Mouse (Mus musculus) gastrocnemius, postnatal 36 days (tissue): ENCODE measurements around the gene Carmil3. TPM values are rescaled to one million over a fixed set of nuclear protein-coding genes. Genes with fewer than 3 reads are reported as not detected.

Experiments
- DNase-seq, 2 experiments: peaks; one replicate each; pipeline ENCODE4 v3.0.0; 2022
- intact Hi-C: fragments of 180-260 bp; cut with DNase I; formaldehyde crosslinking; loops from one replicate; pipeline ENCODE4 v1.15.1; 2025
- total RNA-seq, 2 experiments: library from RNA; stranded (reverse); gene quantifications; 2 replicates each; pipeline ENCODE4 v1.2.3; 2021

Carmil3 gene
- total RNA-seq, 2 experiments from 2014 or later, result 0.47 to 0.89 TPM

DNA sequence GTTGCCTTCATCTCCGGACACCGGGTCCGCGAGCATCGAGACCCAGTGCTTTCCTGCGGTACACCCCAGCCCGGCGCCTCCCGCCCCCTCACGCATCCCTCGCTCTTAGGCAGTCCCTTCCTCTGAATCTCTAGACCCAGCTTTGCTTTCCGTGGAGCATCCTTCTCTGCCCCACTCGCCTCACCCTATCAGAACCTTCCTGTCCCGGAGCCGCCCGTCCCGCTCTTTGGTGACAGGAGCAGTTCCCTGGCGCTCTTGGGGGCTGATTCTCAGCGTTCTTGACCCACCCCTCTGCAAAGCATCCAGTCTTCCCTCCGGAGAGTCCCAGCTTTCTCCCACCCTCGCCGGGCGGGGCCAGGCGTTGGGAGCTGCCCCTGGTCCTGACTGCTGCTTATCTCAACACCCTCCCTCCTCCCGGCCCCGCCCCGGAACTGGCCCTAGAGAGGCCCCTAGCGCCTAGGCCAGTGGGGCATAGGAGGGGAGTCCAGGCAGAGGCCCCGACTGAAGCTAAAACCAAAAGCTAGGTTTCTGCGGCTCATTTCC lies 911 bp downstream of the Carmil3 start:
- peak; percentile 31 to 49 for DNase-seq
- intact Hi-C loops, result no loop called here

DNA sequence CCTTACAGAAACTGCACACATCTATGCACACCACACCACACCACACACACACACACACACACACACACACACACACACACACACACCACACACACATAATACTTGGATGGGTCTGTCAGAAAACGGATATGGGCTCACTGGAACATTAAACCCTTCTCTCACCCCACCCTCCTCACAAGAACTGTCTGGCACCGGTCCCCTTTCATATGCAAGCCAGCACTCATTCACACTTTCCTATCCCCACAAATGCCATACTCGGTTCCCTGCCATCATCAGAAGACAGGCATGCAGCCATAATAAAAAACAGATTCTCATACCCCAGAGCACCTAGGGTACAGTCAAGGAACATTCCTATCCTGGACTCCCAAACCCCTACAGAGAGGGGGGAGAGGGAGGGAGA lies 1.7 kb downstream of the Carmil3 start:
- intact Hi-C loops, result no loop called here
- no peak for DNase-seq

DNA sequence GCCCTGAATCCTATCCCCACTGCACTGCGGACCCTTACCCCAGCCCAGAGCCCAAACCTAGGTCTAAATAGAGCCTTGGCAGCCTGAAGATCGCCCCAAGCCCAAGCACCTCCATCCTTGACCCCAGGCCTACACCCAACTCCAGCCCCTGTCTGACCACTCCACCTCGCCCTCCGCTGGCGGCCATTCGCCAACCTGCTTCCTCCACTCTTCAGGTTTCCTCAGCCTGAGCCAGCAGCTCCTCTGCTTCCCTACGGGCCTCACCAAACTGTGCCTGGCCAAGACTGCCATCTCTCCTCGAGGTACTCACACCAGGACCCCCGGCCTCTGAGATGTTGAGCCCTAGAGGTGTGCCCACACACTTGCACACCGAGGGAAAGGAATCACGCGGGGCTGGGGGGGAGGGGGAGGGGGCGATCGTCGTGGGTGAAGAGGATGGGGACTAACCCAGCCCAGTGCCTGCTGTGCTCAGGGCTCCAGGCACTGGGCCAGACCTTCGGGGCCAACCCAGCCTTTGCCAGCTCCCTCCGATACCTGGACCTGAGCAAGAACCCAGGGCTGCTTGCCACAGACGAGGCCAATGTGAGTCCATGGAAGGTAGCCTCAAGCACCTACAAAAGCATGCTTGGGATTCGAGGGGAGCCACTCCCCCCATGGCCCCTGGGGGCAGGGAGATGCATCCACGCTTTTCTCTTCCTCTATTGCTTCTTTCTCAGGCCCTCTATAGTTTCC lies 5.2 kb downstream of the Carmil3 start:
- intact Hi-C loops, result loop anchor here (2.0 to 5.0 kb wide), 2 partner anchors 107 to 247 kb away; partner anchors contain the start of gene Irf9
- no peak for DNase-seq

DNA sequence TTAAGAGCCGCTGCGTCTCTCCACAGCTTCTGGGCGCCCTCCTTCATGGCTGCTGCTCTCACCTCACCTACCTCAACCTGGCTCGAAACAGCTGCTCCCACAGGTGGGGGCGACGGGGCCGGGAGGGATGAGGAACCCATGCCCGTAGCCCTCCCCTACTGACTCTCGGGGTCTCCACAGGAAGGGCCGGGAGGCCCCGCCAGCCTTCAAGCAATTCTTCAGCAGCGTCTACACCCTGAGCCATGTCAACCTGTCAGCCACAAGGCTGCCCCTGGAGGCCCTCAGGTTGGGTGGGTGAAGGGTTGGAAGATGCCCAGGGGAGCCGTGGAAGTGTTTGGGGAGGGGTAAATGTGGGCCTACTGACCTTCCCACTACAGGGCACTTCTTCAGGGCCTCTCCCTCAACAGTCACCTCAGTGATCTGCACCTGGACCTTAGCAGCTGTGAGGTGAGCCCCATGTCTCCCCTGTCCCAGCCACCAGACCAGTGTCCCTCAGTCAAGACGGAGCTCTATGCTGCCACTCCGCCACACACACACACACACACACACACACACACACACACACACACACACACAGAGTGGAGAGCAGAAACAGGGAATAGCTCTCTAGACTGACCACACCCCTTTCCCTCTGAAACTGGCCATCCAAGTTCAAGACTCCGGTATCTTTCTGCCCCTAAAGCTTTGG lies 6.5 kb downstream of the Carmil3 start:
- intact Hi-C loops, result loop anchor here (1.0 to 5.0 kb wide), 3 partner anchors 60 to 245 kb away; partner anchors contain the start of gene Irf9
- no peak for DNase-seq

DNA sequence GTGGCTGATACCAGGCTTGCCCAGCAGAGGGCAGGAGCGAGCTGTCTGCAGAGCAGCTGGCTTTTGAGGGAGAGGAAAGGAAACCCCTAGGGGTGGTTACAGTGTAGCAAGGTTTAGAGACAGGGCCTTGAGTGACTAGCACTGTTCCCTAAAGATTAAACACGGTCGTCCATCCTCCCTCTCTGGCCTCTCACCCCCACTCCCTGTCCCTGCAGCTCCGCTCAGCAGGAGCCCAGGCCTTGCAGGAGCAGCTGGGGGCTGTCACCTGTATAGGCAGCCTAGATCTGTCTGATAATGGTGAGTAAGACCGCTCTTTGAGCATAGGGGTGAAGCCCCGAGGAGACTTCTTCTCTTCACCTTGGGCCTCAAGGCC lies 7.0 kb downstream of the Carmil3 start:
- DNase-seq, result peak; percentile 80 to 88
- intact Hi-C loops, result loop anchor here (1.0 to 5.0 kb wide), 3 partner anchors 60 to 245 kb away; partner anchors contain the start of gene Irf9

DNA sequence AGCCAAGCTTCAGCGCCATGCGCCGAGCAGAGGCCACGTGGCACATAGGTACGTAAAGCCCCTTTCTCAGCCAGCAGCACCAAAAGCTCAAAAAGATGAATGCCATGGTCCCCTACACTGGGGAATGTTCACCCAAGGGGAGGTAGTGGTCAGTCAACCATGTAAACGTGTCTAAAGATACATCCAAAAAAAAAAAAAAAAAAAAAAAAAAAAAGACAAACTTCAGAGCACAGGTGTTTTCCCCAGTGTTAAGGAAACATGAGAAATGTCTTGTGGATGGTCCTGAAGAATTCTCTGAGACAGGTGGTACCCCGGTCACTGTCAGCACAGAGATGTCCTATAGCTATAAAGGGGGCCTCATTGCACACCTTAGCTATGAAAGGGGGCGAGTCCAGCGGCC lies 15.2 kb downstream of the Carmil3 start:
- intact Hi-C loops, result no loop called here
- DNase-seq, result no peak

DNA sequence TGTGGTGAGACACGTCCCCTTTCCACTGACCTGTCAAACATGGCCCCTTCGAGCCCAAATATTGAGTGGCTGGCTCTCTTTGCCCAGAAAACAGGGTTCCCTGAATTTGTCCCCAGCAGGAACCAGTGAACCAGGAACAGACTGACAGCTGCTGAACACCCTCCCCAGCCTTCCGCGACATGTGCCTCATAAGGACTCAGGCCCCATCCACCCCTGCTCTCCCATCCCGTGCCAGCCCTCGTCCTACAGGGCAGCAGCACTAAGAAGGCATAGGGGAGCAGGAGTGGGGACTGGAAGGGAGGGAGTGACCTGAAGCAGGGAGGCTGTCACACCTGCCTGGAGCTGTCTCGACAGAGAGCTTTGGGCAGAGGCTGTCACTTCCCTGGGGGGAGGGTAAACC lies 17.4 kb downstream of the Carmil3 start:
- intact Hi-C loops, result no loop called here
- DNase-seq, result no peak

DNA sequence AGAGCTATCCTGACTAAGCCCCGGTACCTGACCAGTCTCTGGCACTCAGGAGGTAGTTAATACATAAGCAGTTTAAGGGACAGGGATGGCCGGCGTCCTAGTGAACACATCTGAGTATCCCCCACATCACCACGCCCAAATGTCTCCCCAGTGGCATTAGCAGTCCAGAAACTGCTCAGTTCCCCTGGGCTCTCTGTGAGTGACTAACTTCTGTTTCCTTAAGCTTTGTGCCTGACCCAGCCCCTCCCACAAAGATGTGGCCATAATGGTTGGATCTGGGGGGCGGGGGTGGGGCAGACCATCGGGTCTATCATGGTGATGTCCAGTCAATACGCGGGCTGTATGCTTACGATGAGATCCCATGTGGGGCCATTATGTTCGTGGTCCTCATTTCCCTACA lies 19.1 kb downstream of the Carmil3 start:
- intact Hi-C loops, result no loop called here
- DNase-seq, result no peak

DNA sequence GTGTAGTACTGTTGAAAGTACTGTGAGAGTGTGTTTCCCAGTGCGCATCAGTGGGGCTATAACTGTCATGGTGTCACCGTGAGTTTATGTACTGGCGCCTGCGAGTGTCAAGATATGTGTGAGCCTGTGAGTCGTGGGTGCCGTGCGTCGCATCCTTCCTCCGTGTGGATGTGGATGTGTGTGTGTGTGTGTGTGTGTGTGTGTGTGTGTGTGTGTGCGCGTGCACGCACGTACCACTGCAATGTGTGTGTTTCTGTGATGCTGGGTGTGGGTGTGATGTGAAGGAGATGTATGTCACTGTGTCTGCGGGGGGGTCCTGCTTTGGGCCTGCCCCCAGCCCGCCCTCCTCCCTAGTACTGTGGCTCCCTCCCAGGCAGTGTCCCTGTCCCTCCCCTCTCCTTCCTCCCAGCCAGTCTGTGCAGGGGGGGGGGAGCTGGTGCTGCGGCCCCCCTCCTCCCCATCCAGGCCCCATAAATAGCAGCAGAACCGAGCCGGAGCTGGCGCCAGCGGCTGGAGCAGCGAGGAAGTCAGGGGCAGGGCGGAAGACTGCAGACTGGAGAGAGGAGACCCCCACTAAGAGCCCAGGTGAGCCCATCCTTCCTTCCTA lies 19.8 kb downstream of the Carmil3 start, which contains the start of gene Cpne6:
Cpne6 (plus strand) TSS at position 321 of the 607 bp plus-strand sequence.
- intact Hi-C loops, result no loop called here
- DNase-seq, result no peak

DNA sequence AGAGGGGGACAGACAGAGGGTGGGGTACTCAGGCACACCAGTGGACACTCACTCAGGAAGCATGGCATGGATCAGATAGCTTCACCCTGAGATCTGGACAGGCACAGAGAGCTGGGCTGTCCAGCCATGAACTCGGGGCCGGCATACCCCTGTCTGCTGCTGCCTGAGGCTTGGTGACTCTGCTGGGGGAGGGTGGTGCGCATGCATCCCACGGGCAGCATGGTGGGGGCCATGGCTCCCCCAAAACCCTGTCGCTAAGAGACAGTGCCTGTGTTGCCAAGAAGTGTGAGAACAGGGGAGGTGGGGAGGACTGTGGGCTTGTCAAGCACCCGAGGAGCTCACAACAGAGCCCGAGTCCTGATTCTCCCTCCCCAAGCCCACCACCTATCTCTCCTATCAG lies 20.6 kb downstream of the Carmil3 start:
- intact Hi-C loops, result no loop called here
- no peak for DNase-seq

DNA sequence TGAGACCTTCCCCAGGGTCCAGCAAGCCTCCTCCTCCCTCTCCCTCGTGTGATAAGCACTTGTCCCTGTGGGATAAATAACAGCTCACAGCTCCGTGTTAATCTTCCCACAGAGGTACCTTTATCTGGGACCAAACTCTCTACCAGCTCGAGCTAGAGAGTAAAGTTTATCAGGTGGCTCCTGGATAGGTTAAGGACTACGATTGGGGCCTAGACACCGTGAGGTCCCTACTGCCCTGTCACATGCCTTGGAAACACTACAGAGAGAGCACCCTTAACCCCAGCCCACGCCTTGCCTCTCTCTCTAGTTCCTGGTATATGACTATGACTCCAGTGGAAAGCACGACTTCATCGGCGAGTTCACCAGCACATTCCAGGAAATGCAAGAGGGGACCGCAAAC lies 23.5 kb downstream of the Carmil3 start:
- intact Hi-C loops, result no loop called here
- DNase-seq, result no peak

DNA sequence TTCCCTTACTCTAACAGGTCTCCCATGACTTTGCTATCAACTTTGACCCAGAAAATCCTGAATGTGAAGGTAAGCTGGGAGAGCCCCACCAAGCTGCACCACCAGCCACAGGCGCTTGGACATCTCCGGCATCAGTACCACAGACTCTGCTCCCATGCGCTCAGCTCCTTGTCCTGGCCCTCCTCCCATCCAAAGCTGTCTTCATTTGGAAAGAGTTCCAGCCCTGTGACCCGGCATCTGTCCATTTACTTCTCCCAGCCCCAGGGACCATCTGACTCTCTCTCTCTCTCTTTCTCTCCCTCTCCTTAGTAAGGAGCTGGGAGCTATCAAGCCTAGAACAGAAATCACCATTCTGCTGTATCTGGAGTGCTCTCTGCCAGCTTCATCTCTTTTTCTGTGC lies 25.4 kb downstream of the Carmil3 start:
- intact Hi-C loops, result no loop called here
- no peak for DNase-seq

DNA sequence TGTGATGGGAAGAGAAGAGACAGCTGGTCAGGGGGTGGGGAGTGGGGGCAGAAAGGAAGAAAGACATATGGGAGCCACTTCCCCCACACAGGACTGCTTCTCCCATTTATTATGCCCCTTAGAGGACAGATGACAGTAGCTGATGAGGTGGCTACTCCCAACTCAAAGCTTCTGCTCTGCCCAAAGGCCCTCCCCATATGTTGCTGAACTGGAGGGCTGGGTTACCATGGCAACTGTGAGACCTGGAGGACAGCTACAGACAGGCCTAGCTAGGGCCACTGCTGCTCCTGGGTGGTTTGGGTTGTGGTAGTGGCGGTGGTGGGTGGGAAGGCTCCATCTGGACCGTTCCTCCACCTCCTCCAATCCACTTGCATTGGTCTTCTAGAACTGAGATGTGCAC lies 28.4 kb downstream of the Carmil3 start:
- DNase-seq, result no peak
- intact Hi-C loops, result no loop called here

DNA sequence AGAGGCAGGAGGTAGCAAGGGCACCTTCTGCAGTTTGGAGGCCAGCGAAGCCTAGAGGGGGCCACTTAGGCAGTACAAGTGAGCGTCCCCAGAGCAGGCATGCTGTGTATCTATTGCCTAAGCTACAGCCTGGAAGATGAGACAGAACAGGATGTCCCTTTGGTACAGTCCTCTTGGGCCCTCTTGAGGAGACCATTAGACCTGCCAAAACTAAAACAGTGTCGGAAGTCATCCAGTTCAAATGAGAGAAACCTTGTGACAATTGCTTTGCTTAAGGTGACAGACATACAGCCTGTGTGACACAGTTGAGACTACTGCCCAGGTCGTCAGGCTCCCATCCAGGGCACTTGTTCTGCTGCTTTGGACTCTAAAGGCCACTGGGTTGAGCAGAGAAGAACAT lies 29.2 kb downstream of the Carmil3 start:
- no peak for DNase-seq
- intact Hi-C loops, result no loop called here

DNA sequence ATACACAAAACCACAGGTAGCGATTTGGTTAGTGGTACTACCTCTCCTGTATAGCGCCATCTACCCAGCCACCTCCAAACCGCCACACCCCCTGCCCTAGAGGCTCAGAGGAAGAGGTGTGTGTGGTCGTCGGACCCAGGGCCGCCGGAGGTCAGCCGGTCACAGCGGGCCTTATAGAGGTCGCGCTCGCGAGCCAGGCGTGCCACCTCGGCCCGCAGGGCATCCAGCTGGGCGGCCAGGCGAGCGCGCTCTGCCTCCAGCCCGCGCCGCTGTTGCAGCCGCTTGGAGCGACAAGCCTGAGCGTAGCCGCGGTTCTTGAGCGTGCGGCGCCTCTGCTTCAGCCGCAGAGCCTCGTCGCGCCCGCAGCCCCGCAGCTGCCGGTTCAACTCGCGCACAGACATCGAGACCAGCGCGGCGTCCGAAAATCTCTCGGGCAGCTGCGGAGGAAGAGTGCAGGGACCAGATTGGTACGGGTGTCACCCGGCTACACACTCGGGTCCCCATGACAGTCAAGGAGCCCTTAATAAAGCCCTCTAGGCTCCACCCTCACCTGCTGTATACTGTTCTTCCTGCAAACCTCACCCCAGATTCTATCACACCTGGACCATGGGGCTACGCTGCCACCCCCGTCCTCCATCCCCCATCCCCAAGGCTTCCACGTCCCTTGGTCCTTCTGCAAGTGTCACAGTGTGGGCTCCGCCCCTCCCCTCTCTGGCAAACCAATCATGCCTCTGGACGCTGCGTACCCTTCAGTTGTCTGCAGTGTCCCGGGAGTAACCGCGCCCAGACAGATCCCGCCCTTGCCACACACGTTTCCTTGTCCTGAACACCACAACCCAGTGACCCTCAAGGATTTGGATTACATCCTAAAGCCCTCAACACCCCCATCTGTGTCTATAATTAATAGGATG lies 30.3 kb downstream of the Carmil3 start:
- intact Hi-C loops, result no loop called here

DNA sequence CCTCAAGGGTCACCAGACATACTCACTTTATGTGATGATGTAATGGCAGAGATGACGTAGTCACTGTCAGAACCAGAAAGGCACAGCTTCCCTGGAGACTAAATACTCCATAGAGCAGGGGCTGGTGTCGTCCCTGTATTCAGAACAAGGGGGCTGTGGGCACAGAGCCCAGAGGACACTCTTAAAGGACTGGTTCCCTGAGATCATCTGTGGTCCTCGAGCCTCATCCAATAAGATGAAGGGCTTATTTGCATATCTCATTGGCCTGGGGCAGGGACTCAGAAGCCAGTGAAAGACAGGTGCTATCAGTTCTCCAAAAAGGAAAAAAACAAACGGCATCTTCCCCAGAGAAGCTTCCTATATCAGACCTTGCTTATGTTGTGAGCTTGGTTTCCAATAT lies 33.6 kb downstream of the Carmil3 start:
- DNase-seq, result no peak
- intact Hi-C loops, result no loop called here

More for the DNA sequence above, 30.3 kb downstream of the Carmil3 start:
- no peak for DNase-seq

DNA sequence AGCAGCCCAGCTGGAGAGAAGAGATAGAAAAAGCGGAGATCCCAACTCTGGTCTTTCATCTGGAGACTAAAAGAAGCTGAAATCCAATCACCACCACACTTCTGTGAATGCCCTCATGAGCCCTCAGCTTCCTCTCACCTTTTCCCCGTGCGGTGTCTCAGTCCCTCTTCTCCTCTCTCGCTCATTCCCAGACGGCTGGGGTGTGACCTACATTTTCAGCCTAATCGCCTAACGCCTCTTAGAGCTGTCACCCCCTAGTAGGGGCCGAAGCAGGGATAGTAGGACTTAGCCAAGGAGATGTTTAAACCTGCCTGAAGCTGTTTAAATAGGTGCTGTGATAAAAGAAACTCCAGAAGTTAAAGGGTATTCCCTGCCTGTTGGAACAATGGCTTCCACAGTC lies 34.3 kb downstream of the Carmil3 start, which contains the start of gene Nrl:
Nrl (minus strand) TSS at position 197 of the 400 bp plus-strand sequence.
- no peak for DNase-seq
- intact Hi-C loops, result no loop called here

DNA sequence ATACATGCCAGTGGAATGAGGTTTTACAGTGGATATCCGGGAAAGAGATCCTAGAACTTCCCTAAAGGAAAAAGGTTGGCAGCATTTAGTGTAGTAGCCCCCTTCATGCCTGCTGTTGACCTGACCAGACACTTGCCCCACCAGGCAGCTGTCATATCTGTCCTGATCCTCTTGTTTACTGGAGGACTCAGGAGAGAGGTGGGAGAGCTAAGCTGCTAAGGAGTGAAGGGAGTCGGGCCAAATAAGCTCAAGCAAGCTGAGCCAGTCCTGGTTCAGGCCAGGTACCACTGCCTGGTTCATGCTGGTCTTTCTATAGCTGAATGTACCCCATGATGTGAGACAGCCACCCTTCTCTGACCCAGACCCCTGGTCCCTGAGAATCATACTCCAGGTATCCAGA lies 36.2 kb downstream of the Carmil3 start:
- intact Hi-C loops, result no loop called here
- no peak for DNase-seq

DNA sequence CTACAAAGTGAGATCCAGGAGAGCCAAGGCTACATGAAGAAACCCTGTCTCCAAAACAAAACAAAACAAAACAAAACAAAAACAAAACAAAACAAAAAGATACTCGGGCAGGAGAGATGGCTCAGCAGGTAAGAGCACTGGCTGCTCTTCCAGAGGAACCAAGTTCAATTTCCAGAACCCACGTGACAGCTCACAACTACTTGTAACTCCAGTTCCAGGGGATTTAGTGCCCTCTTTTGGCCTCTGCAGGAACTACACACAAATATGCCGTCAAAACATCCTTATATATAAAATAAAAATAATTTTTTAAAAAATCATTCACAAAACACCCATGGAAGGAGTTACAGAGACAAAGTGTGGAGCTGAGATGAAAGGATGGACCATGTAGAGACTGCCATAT lies 37.5 kb downstream of the Carmil3 start:
- no peak for DNase-seq
- intact Hi-C loops, result no loop called here

DNA sequence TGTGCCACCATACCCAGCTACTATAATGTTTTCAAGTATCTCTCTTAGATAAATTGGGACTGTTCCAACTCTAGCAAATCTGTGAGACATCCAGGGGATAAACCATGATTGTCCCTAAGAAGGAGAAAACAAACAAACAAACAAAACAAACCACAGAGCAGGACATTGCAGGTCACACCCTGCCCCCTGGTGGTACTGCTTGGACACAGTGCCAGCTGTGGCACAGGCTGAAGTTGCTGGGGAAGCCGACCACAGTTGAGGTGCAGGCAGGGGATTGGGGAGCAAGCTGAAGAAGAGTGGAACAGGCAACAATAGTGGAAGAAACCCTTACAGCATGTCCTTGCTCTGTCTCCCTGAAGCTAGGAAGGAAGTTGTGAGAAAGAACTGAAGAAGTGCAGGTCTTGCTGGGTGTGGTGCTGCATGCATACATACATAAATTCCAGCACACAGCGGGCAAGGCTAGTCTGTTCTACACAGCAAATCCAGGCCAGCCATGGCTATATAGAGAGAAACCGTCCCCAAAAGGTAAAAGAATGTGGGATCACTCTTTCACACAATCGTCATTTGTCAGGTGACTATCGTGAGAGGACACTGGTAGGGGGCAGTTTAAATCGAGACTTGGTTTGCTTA lies 45.8 kb downstream of the Carmil3 start:
- intact Hi-C loops, result no loop called here
- DNase-seq, result no peak
